In genomic region chr14:46702669-46703435, GRCm38 (mm10) we compare ENCODE assay signal across 8 mouse cellular contexts. TPM values are rescaled to one million over a fixed set of nuclear protein-coding genes. Genes with fewer than 3 reads are reported as not detected.
A peak's percentile ranks its signal among the peaks of the same experiment; 100 is the strongest.
DNase-seq lines count a peak whose midpoint lies in the region; ATAC-seq and TF ChIP-seq lines count a peak whose summit lies in the region.

No protein-coding gene starts in this region.

- 29% methylated on average over 17 of the region's 17 CpGs for WGBS in forebrain, embryonic 14.5 days
- WGBS in hindbrain, embryonic 16.5 days = 34% methylated on average over 17 of the region's 17 CpGs
- 47% methylated on average over 17 of the region's 17 CpGs for WGBS in liver, adult 2 months

- H3K36me3 ChIP-seq in forebrain, embryonic 14.5 days (ENCODE audit: control insufficient read depth, insufficient read depth, low read length) = no peaks in the 10 kb centered on the region
- H3K36me3 ChIP-seq in hindbrain, embryonic 16.5 days (ENCODE audit: control insufficient read depth, insufficient read depth, low read length) = no peaks in the 10 kb centered on the region
- H3K36me3 ChIP-seq in liver, adult 2 months (ENCODE audit: control insufficient read depth, insufficient read depth, low read length) = no peaks in the 10 kb centered on the region

- no peaks in the 10 kb centered on the region for H3K4me1 ChIP-seq in forebrain, embryonic 14.5 days (ENCODE audit: control insufficient read depth, insufficient read depth, low read length)
- H3K4me1 ChIP-seq in hindbrain, embryonic 16.5 days (ENCODE audit: control insufficient read depth, insufficient read depth, low read depth, low read length) = no peaks in the 10 kb centered on the region
- H3K4me1 ChIP-seq in liver, adult 2 months (ENCODE audit: control insufficient read depth, insufficient read depth, low read length) = peaks cover 2% of the 10 kb centered on the region; the same call in 1 of the 2 replicates

- no peak overlapping the region for H3K4me3 ChIP-seq in left cerebral cortex, adult 2 months
- H3K4me3 ChIP-seq in forebrain, embryonic 14.5 days (ENCODE audit: low read depth, low read length) = no peak overlapping the region
- H3K4me3 ChIP-seq in hindbrain, embryonic 16.5 days (ENCODE audit: low read length) = no peak overlapping the region
- H3K4me3 ChIP-seq in liver, adult 2 months (ENCODE audit: insufficient read depth, low read depth, low read length) = no peak overlapping the region

- H3K9me3 ChIP-seq in forebrain, embryonic 14.5 days (replicated peaks; ENCODE audit: control insufficient read depth, low read length) = no peaks in the 10 kb centered on the region
- no peaks in the 10 kb centered on the region for H3K9me3 ChIP-seq in hindbrain, embryonic 16.5 days (ENCODE audit: control insufficient read depth, low read length)

- no peak overlapping the region for H3K27ac ChIP-seq in left cerebral cortex, adult 2 months
- no peak overlapping the region for H3K27ac ChIP-seq in forebrain, embryonic 14.5 days (ENCODE audit: low read depth, low read length)
- H3K27ac ChIP-seq in hindbrain, embryonic 16.5 days (ENCODE audit: low read depth, low read length) = no peak overlapping the region
- no peak overlapping the region for H3K27ac ChIP-seq in liver, adult 2 months (replicated peaks; ENCODE audit: insufficient read depth, low read depth, low read length)

- ATAC-seq in forebrain, embryonic 14.5 days = peak; percentile 46; the same call in 1 of the 2 replicates
- ATAC-seq in hindbrain, embryonic 16.5 days = 0 out of 2 replicates have a peak, but pooled peaks have one; percentile 54

- no peak overlapping the region for H3K4me2 ChIP-seq in forebrain, embryonic 14.5 days (ENCODE audit: low read length)
- H3K4me2 ChIP-seq in hindbrain, embryonic 16.5 days (ENCODE audit: low read length) = no peak overlapping the region

- intact Hi-C loops in left cerebral cortex, adult 2 months (cut with DNase I) = loop anchor here (5.0 kb wide), 1 partner anchor 711 kb away; no protein-coding TSS in a partner anchor

- no peak for TF ChIP-seq POLR2A in liver, adult 2 months (IDR thresholded peaks at IDR 0.05; ENCODE audit: extremely low read depth, insufficient read depth, low read length)

- no peaks in the 10 kb centered on the region for H3K27me3 ChIP-seq in forebrain, embryonic 14.5 days (replicated peaks; ENCODE audit: control insufficient read depth, insufficient read depth, low read length)
- no peaks in the 10 kb centered on the region; the same call in 1 of the 2 replicates for H3K27me3 ChIP-seq in hindbrain, embryonic 16.5 days (replicated peaks; ENCODE audit: control insufficient read depth, insufficient read depth, low read length)
- H3K27me3 ChIP-seq in liver, adult 2 months (ENCODE audit: control insufficient read depth, insufficient read depth, low read length) = no peaks in the 10 kb centered on the region

- no peak overlapping the region for H3K9ac ChIP-seq in forebrain, embryonic 14.5 days (ENCODE audit: low read length)
- H3K9ac ChIP-seq in hindbrain, embryonic 16.5 days (ENCODE audit: low read depth, low read length) = no peak overlapping the region
- H3K9ac ChIP-seq in liver, adult 2 months (ENCODE audit: low read depth, low read length) = no peak overlapping the region

- no peaks in the 10 kb centered on the region for H3K79me2 ChIP-seq in liver, adult 2 months (ENCODE audit: control insufficient read depth, insufficient read depth, low read length)

- DNase-seq in left cerebral cortex, adult 2 months (ENCODE audit: extremely low spot score in 1 of 2, low spot score in 2 of 2) = peak; percentile 22 to 41
- DNase-seq in left cerebral cortex, adult 11 months (ENCODE audit: low spot score) = no peak
- peak; percentile 26 to 54 for DNase-seq in adrenal gland, adult 18-20 months (ENCODE audit: low spot score in 2 of 2)
- DNase-seq in forebrain, embryonic 14.5 days (ENCODE audit: low spot score) = peak; percentile 35
- no peak for DNase-seq in liver, adult 2 months (ENCODE audit: extremely low read depth, low read depth, low spot score)
- DNase-seq in naive thymus-derived CD4-positive, alpha-beta T cell, adult 2 months (ENCODE audit: low read depth) = peak; percentile 17
- DNase-seq in thymus, postnatal 36 days = peak; percentile 20 to 22

- peak; percentile 57 for TF ChIP-seq CTCF in left cerebral cortex, adult 2 months (IDR thresholded peaks at IDR 0.05)
- TF ChIP-seq CTCF in liver, adult 2 months (IDR thresholded peaks at IDR 0.05; ENCODE audit: low read depth, low read length) = peak; percentile 70

RNA-seq across cellular contexts. Expression of gene Cdkn3, which starts 57.5 kb away (rescaled TPM):
- 1 to 10 TPM; 1.1 to 1.2 TPM for total RNA-seq in left cerebral cortex, adult 2 months (2021)
- total RNA-seq in adrenal gland, adult 18-20 months (2021) = under 1 TPM; 0.53 to 0.67 TPM
- 17.0 and 29.0 TPM in 2 replicates for polyA plus RNA-seq in forebrain, embryonic 14.5 days (2014; fragmentation: Nextera tagmentation; extraction: Ambion mirVana)
- polyA plus RNA-seq in hindbrain, embryonic 16.5 days (2015; fragmentation: Nextera tagmentation; extraction: Ambion mirVana) = 7.8 and 9.5 TPM in 2 replicates
- total RNA-seq in liver, adult 2 months (2014; rRNA removed) = 1.2 TPM in 1 of 2 replicates, not detected in the other
- polyA plus RNA-seq in liver, adult 2 months (2012; rRNA removed) = 0.31 TPM in 1 of 2 replicates, not detected in the other

Comparison
In these comparisons a context has a peak if more than half of its experiments do, and no peak if none do; other contexts are left out.
1. DNase-seq: peak in left cerebral cortex, adult 2 months (2 of 2), adrenal gland, adult 18-20 months (2 of 2), forebrain, embryonic 14.5 days (single experiment), naive thymus-derived CD4-positive, alpha-beta T cell, adult 2 months (single experiment) and thymus, postnatal 36 days (2 of 2); none in left cerebral cortex, adult 11 months (single experiment) and liver, adult 2 months (single experiment).